Mouse (Mus musculus): ENCODE results near the gene Ddit4. TPM values are rescaled to one million over a fixed set of nuclear protein-coding genes. Genes with fewer than 3 reads are reported as not detected.

Gene Ddit4
- polyA plus RNA-seq, 1 experiment from 2014 or later, result 1.9 TPM

- H3K36me3 ChIP-seq (ENCODE audit: control insufficient read depth, insufficient read depth, low read length), result no peaks in the 10 kb centered on the region
- no peak overlapping the region for H3K27ac ChIP-seq (ENCODE audit: low read depth, low read length)
- 83% methylated on average over 7 of the region's 7 CpGs for WGBS (ENCODE audit: insufficient replicate concordance)
- no peak overlapping the region for H3K4me2 ChIP-seq
- H3K9me3 ChIP-seq (replicated peaks; ENCODE audit: control insufficient read depth, low read length), result no peaks in the 10 kb centered on the region
- H3K9ac ChIP-seq (ENCODE audit: low read depth, low read length), result no peak overlapping the region
- no peaks in the 10 kb centered on the region for H3K27me3 ChIP-seq (ENCODE audit: control insufficient read depth, insufficient read depth, low read length)
- H3K4me1 ChIP-seq (ENCODE audit: control insufficient read depth, insufficient read depth, low read length), result peaks cover 4% of the 10 kb centered on the region
- H3K4me3 ChIP-seq (ENCODE audit: low read depth, low read length), result no peak overlapping the region
- no peak for ATAC-seq (replicated peaks; ENCODE audit: insufficient number of reproducible peaks, low FRiP score, low TSS enrichment)
Measured at GRCm38 (mm10) chr10:59929205-59929604, 22.4 kb downstream of the Ddit4 start.

GRCm38 (mm10) chr10:59924305-59924704 lies 27.3 kb downstream of the Ddit4 start:
- H3K27me3 ChIP-seq (ENCODE audit: control insufficient read depth, insufficient read depth, low read length), result no peaks in the 10 kb centered on the region
- 28% methylated on average over 3 of the region's 3 CpGs for WGBS (ENCODE audit: insufficient replicate concordance)
- H3K4me1 ChIP-seq (ENCODE audit: control insufficient read depth, insufficient read depth, low read length), result peaks cover 20% of the 10 kb centered on the region
- H3K9me3 ChIP-seq (replicated peaks; ENCODE audit: control insufficient read depth, low read length), result no peaks in the 10 kb centered on the region
- no peak overlapping the region for H3K27ac ChIP-seq (ENCODE audit: low read depth, low read length)
- no peak overlapping the region for H3K4me3 ChIP-seq (ENCODE audit: low read depth, low read length)
- no peaks in the 10 kb centered on the region for H3K36me3 ChIP-seq (ENCODE audit: control insufficient read depth, insufficient read depth, low read length)
- no peak overlapping the region for H3K9ac ChIP-seq (ENCODE audit: low read depth, low read length)
- no peak overlapping the region for H3K4me2 ChIP-seq
- no peak for ATAC-seq (replicated peaks; ENCODE audit: insufficient number of reproducible peaks, low FRiP score, low TSS enrichment)

DNA sequence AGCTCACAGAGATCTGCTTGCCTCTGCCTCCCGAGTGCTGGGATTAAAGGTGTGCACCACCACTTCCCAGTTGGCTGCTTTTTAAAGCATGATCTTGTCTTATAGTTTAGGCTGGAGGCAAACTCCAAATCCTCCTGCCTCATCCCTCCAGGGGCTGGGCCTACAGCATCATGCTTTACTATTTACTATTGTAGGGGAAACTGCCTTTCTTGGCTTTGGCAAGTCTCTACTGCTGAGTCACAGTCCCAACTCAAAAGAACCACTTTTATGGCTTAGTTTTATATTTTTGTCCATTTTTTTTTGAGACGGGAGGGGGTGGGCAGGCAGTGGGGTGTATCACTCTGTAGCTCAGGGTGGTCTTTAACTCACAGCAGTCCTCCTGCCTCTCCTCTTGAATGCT lies 28.1 kb downstream of the Ddit4 start:
- H3K27me3 ChIP-seq (ENCODE audit: control insufficient read depth, insufficient read depth, low read length), result no peaks in the 10 kb centered on the region
- H3K4me3 ChIP-seq (ENCODE audit: low read depth, low read length), result no peak overlapping the region
- no peak overlapping the region for H3K9ac ChIP-seq (ENCODE audit: low read depth, low read length)
- H3K36me3 ChIP-seq (ENCODE audit: control insufficient read depth, insufficient read depth, low read length), result no peaks in the 10 kb centered on the region
- H3K4me2 ChIP-seq, result no peak overlapping the region
- no peaks in the 10 kb centered on the region for H3K9me3 ChIP-seq (replicated peaks; ENCODE audit: control insufficient read depth, low read length)
- ATAC-seq (replicated peaks; ENCODE audit: insufficient number of reproducible peaks, low FRiP score, low TSS enrichment), result no peak
- H3K4me1 ChIP-seq (ENCODE audit: control insufficient read depth, insufficient read depth, low read length), result peaks cover 20% of the 10 kb centered on the region
- WGBS (ENCODE audit: insufficient replicate concordance), result 75% methylated on average over 2 of the region's 2 CpGs
- no peak overlapping the region for H3K27ac ChIP-seq (ENCODE audit: low read depth, low read length)

GRCm38 (mm10) chr10:59920810-59921681 lies 30.6 kb downstream of the Ddit4 start:
- Histone ChIP-seq H3K27ac (ENCODE audit: low read depth, low read length) (peak overlapping the region; percentile 68), H3K4me1 (ENCODE audit: control insufficient read depth, insufficient read depth, low read length) (peaks cover 30% of the 10 kb centered on the region), H3K4me3 (ENCODE audit: low read depth, low read length) (peak overlapping the region; percentile 46), H3K4me2 (peak overlapping the region; percentile 85), H3K36me3 (ENCODE audit: control insufficient read depth, insufficient read depth, low read length) (no peaks in the 10 kb centered on the region), H3K9ac (ENCODE audit: low read depth, low read length) (peak overlapping the region; percentile 71), H3K27me3 (ENCODE audit: control insufficient read depth, insufficient read depth, low read length) (no peaks in the 10 kb centered on the region), H3K9me3 (replicated peaks; ENCODE audit: control insufficient read depth, low read length) (no peaks in the 10 kb centered on the region)
- 6% methylated on average over 33 of the region's 33 CpGs for WGBS (ENCODE audit: insufficient replicate concordance)
- no peak for ATAC-seq (replicated peaks; ENCODE audit: insufficient number of reproducible peaks, low FRiP score, low TSS enrichment)

GRCm38 (mm10) chr10:59920485-59920809 lies 31.2 kb downstream of the Ddit4 start:
- peak overlapping the region; percentile 46 for H3K4me3 ChIP-seq (ENCODE audit: low read depth, low read length)
- WGBS (ENCODE audit: insufficient replicate concordance), result 31% methylated on average over 7 of the region's 7 CpGs
- H3K9ac ChIP-seq (ENCODE audit: low read depth, low read length), result peak overlapping the region; percentile 71
- H3K4me2 ChIP-seq, result peak overlapping the region; percentile 85
- no peaks in the 10 kb centered on the region for H3K27me3 ChIP-seq (ENCODE audit: control insufficient read depth, insufficient read depth, low read length)
- H3K36me3 ChIP-seq (ENCODE audit: control insufficient read depth, insufficient read depth, low read length), result no peaks in the 10 kb centered on the region
- no peaks in the 10 kb centered on the region for H3K9me3 ChIP-seq (replicated peaks; ENCODE audit: control insufficient read depth, low read length)
- peaks cover 35% of the 10 kb centered on the region for H3K4me1 ChIP-seq (ENCODE audit: control insufficient read depth, insufficient read depth, low read length)
- H3K27ac ChIP-seq (ENCODE audit: low read depth, low read length), result peak overlapping the region; percentile 68
- ATAC-seq (replicated peaks; ENCODE audit: insufficient number of reproducible peaks, low FRiP score, low TSS enrichment), result no peak

DNA sequence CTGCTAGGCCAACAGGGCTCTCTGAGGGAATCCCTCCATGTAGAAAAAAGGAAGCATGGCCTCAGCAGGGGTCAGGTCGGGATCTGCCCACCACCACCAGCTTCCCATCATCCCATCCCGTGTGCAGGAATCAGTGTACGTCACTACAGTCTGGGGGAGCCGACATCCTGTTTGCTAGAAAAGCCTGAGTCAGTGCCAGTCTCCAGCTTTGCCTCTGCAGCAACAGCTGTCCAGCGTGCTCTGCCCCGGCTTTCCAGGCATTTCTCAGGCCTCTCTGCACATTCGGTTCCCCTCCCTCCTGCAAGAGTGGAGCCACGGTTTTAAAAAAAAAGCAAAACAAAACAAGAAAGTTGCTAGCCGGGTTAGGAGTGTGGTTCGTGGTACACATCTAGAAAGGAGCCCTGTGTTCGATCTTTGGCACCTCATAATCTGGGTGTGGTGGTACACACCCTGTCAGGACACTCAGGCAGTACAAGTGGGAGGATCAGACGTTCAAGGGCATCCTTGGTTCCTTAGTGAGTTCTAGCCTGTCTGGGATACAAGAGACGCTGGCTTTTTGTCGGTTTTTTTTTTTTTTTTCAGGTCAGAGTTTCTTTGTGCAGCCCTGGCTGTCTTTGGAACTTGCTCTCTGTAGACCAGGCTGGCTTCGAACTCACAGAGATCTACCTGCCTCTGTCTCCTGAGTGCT lies 32.0 kb downstream of the Ddit4 start:
- Histone ChIP-seq H3K27ac (ENCODE audit: low read depth, low read length) (peak overlapping the region; percentile 60; the same call in 1 of the 2 replicates), H3K9ac (ENCODE audit: low read depth, low read length) (no peak overlapping the region), H3K4me1 (ENCODE audit: control insufficient read depth, insufficient read depth, low read length) (peaks cover 39% of the 10 kb centered on the region), H3K36me3 (ENCODE audit: control insufficient read depth, insufficient read depth, low read length) (no peaks in the 10 kb centered on the region), H3K27me3 (ENCODE audit: control insufficient read depth, insufficient read depth, low read length) (no peaks in the 10 kb centered on the region), H3K4me2 (no peak overlapping the region), H3K4me3 (ENCODE audit: low read depth, low read length) (no peak overlapping the region), H3K9me3 (replicated peaks; ENCODE audit: control insufficient read depth, low read length) (no peaks in the 10 kb centered on the region)
- ATAC-seq (replicated peaks; ENCODE audit: insufficient number of reproducible peaks, low FRiP score, low TSS enrichment), result no peak
- 38% methylated on average over 15 of the region's 15 CpGs for WGBS (ENCODE audit: insufficient replicate concordance)

GRCm38 (mm10) chr10:59918111-59918510 lies 33.5 kb downstream of the Ddit4 start:
- ATAC-seq (replicated peaks; ENCODE audit: insufficient number of reproducible peaks, low FRiP score, low TSS enrichment), result no peak
- H3K4me1 ChIP-seq (ENCODE audit: control insufficient read depth, insufficient read depth, low read length), result peaks cover 34% of the 10 kb centered on the region
- no peak overlapping the region for H3K9ac ChIP-seq (ENCODE audit: low read depth, low read length)
- H3K27me3 ChIP-seq (ENCODE audit: control insufficient read depth, insufficient read depth, low read length), result no peaks in the 10 kb centered on the region
- H3K27ac ChIP-seq (ENCODE audit: low read depth, low read length), result no peak overlapping the region
- no peaks in the 10 kb centered on the region for H3K9me3 ChIP-seq (replicated peaks; ENCODE audit: control insufficient read depth, low read length)
- H3K4me2 ChIP-seq, result no peak overlapping the region
- H3K36me3 ChIP-seq (ENCODE audit: control insufficient read depth, insufficient read depth, low read length), result no peaks in the 10 kb centered on the region
- WGBS (ENCODE audit: insufficient replicate concordance), result 85% methylated on average over 4 of the region's 4 CpGs
- no peak overlapping the region for H3K4me3 ChIP-seq (ENCODE audit: low read depth, low read length)

DNA sequence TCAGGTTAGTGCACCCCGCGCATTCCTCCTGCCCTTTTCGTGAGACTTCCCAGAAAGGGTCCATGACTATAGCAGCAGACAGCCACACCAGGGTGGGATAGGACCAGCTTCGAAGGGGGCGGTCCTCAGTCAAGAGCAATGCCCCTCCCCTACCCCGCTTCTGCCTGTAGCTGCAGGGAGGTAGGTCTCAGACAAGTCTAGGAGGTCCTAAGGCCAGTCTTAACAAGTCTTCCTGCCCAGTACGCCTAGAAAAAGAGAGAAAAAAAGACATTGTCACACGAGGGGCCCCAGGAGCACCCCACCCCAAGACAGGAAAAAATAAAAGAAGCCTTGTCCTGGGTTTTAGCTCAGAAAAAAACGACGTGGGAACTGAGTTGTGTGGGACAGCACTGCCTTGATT lies 35.0 kb downstream of the Ddit4 start:
- ATAC-seq (replicated peaks; ENCODE audit: insufficient number of reproducible peaks, low FRiP score, low TSS enrichment), result peak; percentile 75
- H3K27me3 ChIP-seq (ENCODE audit: control insufficient read depth, insufficient read depth, low read length), result peaks cover 6% of the 10 kb centered on the region; the same call in 1 of the 2 replicates
- H3K4me3 ChIP-seq (ENCODE audit: low read depth, low read length), result peak overlapping the region; percentile 27
- no peaks in the 10 kb centered on the region for H3K9me3 ChIP-seq (replicated peaks; ENCODE audit: control insufficient read depth, low read length)
- H3K36me3 ChIP-seq (ENCODE audit: control insufficient read depth, insufficient read depth, low read length), result no peaks in the 10 kb centered on the region
- WGBS (ENCODE audit: insufficient replicate concordance), result 2% methylated on average over 10 of the region's 10 CpGs
- peak overlapping the region; percentile 62 for H3K9ac ChIP-seq (ENCODE audit: low read depth, low read length)
- peak overlapping the region; percentile 66 for H3K4me2 ChIP-seq
- H3K27ac ChIP-seq (ENCODE audit: low read depth, low read length), result peak overlapping the region; percentile 87
- peaks cover 35% of the 10 kb centered on the region for H3K4me1 ChIP-seq (ENCODE audit: control insufficient read depth, insufficient read depth, low read length)
